21 mouse cellular contexts compared by ENCODE assay signal in genomic region chr3:103740342-103740741, GRCm38 (mm10). TPM values are rescaled to one million over a fixed set of nuclear protein-coding genes. Genes with fewer than 3 reads are reported as not detected.
DNase-seq lines count a peak whose midpoint lies in the region; ATAC-seq and TF ChIP-seq lines count a peak whose summit lies in the region.
"Had no signal": no experiment of that assay in that cellular context is flagged by ENCODE, and none has a peak within 500 bp of the region (broad histone marks: within the 10 kb centered on the region; RNA-seq: fewer than 3 reads in every experiment).

No protein-coding gene starts in this region.

- no peak overlapping the region for H3K27ac ChIP-seq in hindbrain, embryonic 11.5 days (ENCODE audit: low read depth, low read length)
- H3K27ac ChIP-seq in hindbrain, embryonic 14.5 days, result no peak overlapping the region
- no peak overlapping the region for H3K27ac ChIP-seq in thymus, adult 2 months (ENCODE audit: control insufficient read depth, insufficient read depth, low read length)
- H3K27ac ChIP-seq: embryonic facial prominence, embryonic 13.5 days; heart, embryonic 15.5 days; limb, embryonic 13.5 days; liver, embryonic 15.5 days; stomach, embryonic 15.5 days had no signal

- TF ChIP-seq CTCF in thymus, adult 2 months (IDR thresholded peaks at IDR 0.05; ENCODE audit: borderline replicate concordance, control insufficient read depth, extremely low read depth, insufficient read depth, low read length, poor library complexity), result no peak

- H3K9ac ChIP-seq in hindbrain, embryonic 11.5 days (ENCODE audit: low read depth, low read length), result no peak overlapping the region
- H3K9ac ChIP-seq in hindbrain, embryonic 14.5 days, result no peak overlapping the region
- H3K9ac ChIP-seq: embryonic facial prominence, embryonic 13.5 days; heart, embryonic 15.5 days; limb, embryonic 13.5 days; liver, embryonic 15.5 days; stomach, embryonic 15.5 days had no signal

- no peaks in the 10 kb centered on the region for H3K9me3 ChIP-seq in hindbrain, embryonic 11.5 days (ENCODE audit: control insufficient read depth, low read length)
- H3K9me3 ChIP-seq in hindbrain, embryonic 14.5 days (ENCODE audit: control insufficient read depth, low read length), result no peaks in the 10 kb centered on the region
- H3K9me3 ChIP-seq: embryonic facial prominence, embryonic 13.5 days; G1E; heart, embryonic 15.5 days; limb, embryonic 13.5 days; liver, embryonic 15.5 days; stomach, embryonic 15.5 days had no signal

- 0 out of 2 replicates have a peak, but pooled peaks cover 7% of the 10 kb centered on the region for H3K36me3 ChIP-seq in hindbrain, embryonic 11.5 days (ENCODE audit: control insufficient read depth, insufficient read depth, low read length)
- H3K36me3 ChIP-seq in hindbrain, embryonic 14.5 days (replicated peaks; ENCODE audit: control insufficient read depth, insufficient read depth), result peaks cover 37% of the 10 kb centered on the region
- peaks cover 38% of the 10 kb centered on the region for H3K36me3 ChIP-seq in thymus, adult 2 months (ENCODE audit: control insufficient read depth, insufficient read depth, low read length)

- no peak overlapping the region for H3K4me3 ChIP-seq in hindbrain, embryonic 11.5 days (ENCODE audit: low read depth, low read length)
- no peak overlapping the region for H3K4me3 ChIP-seq in hindbrain, embryonic 14.5 days (replicated peaks; ENCODE audit: low read length)
- no peak overlapping the region for H3K4me3 ChIP-seq in thymus, adult 2 months (ENCODE audit: control insufficient read depth, insufficient read depth, low read length)
- H3K4me3 ChIP-seq: embryonic facial prominence, embryonic 13.5 days; heart, embryonic 15.5 days; limb, embryonic 13.5 days; liver, embryonic 15.5 days; stomach, embryonic 15.5 days had no signal

- H3K4me2 ChIP-seq in hindbrain, embryonic 11.5 days (replicated peaks; ENCODE audit: low read depth, low read length), result no peak overlapping the region
- no peak overlapping the region for H3K4me2 ChIP-seq in hindbrain, embryonic 14.5 days (replicated peaks)
- H3K4me2 ChIP-seq: embryonic facial prominence, embryonic 13.5 days; heart, embryonic 15.5 days; limb, embryonic 13.5 days; liver, embryonic 15.5 days; stomach, embryonic 15.5 days had no signal

- DNase-seq in hindbrain, embryonic 11.5 days (ENCODE audit: low spot score), result peak; percentile 24
- DNase-seq in hindbrain, embryonic 14.5 days (ENCODE audit: low spot score), result no peak
- DNase-seq in thymus, adult 2 months, result peak; percentile 16
- no peak for DNase-seq in thymus, postnatal 0 days (ENCODE audit: low spot score)
- peak; percentile 28 for DNase-seq in embryo, embryonic 10 days (ENCODE audit: low spot score)
- peak; percentile 33 for DNase-seq in naive thymus-derived CD4-positive, alpha-beta T cell, adult 2 months (ENCODE audit: low read depth)
- no peak for DNase-seq in urinary bladder, adult 2 months (ENCODE audit: low spot score)
- no peak for DNase-seq in urinary bladder, postnatal 14 days (ENCODE audit: low spot score)
- DNase-seq: adrenal gland, postnatal 14 days; cerebellum, adult 9-11 months; gastrocnemius, postnatal 36 days; kidney, adult 9 months; layer of hippocampus, postnatal 36 days; lung, postnatal 4 days had no signal

- no peak for TF ChIP-seq POLR2A in thymus, adult 2 months (IDR thresholded peaks at IDR 0.05; ENCODE audit: control insufficient read depth, extremely low read depth, insufficient read depth, low read length, poor library complexity)

- H3K4me1 ChIP-seq in hindbrain, embryonic 11.5 days (replicated peaks; ENCODE audit: control insufficient read depth, insufficient read depth, low read length), result peaks cover 6% of the 10 kb centered on the region; the same call in 1 of the 2 replicates
- H3K4me1 ChIP-seq in hindbrain, embryonic 14.5 days (replicated peaks; ENCODE audit: control insufficient read depth, insufficient read depth, low read length), result peaks cover 20% of the 10 kb centered on the region
- peaks cover 13% of the 10 kb centered on the region for H3K4me1 ChIP-seq in thymus, adult 2 months (replicated peaks; ENCODE audit: control insufficient read depth, insufficient read depth, low read length)

- H3K27me3 ChIP-seq in hindbrain, embryonic 11.5 days (ENCODE audit: control insufficient read depth, insufficient read depth, low read length), result no peaks in the 10 kb centered on the region
- no peaks in the 10 kb centered on the region for H3K27me3 ChIP-seq in hindbrain, embryonic 14.5 days (ENCODE audit: control insufficient read depth, insufficient read depth, low read length)
- no peaks in the 10 kb centered on the region for H3K27me3 ChIP-seq in thymus, adult 2 months (ENCODE audit: control insufficient read depth, insufficient read depth, low read length)
- H3K27me3 ChIP-seq: embryonic facial prominence, embryonic 13.5 days; heart, embryonic 15.5 days; limb, embryonic 13.5 days; liver, embryonic 15.5 days; stomach, embryonic 15.5 days had no signal

- no peak for ATAC-seq in hindbrain, embryonic 11.5 days (ENCODE audit: low FRiP score)
- no peak for ATAC-seq in hindbrain, embryonic 14.5 days (ENCODE audit: low FRiP score)
- ATAC-seq: hindbrain, embryonic 16.5 days had no signal

- WGBS in hindbrain, embryonic 11.5 days, result 34% methylated on average over 5 of the region's 5 CpGs
- WGBS in hindbrain, embryonic 14.5 days, result 20% methylated on average over 5 of the region's 5 CpGs
- WGBS in thymus, adult 2 months, result 47% methylated on average over 5 of the region's 5 CpGs

RNA-seq across cellular contexts. Expression of gene Gm10964, which starts 1.2 kb away (rescaled TPM):
- not detected in 2 replicates for polyA plus RNA-seq in hindbrain, embryonic 11.5 days (2014; fragmentation: Nextera tagmentation; extraction: Ambion mirVana)
- polyA plus RNA-seq in hindbrain, embryonic 14.5 days (2014; fragmentation: Nextera tagmentation; extraction: Ambion mirVana), result not detected in 2 replicates
- not detected in 2 replicates for polyA plus RNA-seq in thymus, adult 2 months (2012; rRNA removed)
- polyA plus RNA-seq in thymus, postnatal 0 days (2015; fragmentation: Nextera tagmentation; extraction: Ambion mirVana), result not detected in 2 replicates
- polyA plus RNA-seq in urinary bladder, adult 2 months (2012; rRNA removed), result not detected in 2 replicates
- polyA plus RNA-seq: embryonic facial prominence, embryonic 13.5 days; G1E; heart, embryonic 15.5 days; hindbrain, embryonic 16.5 days; limb, embryonic 13.5 days; liver, embryonic 15.5 days; stomach, embryonic 15.5 days had no signal

RNA-seq across cellular contexts. Expression of gene Olfml3, which starts 2.5 kb away (rescaled TPM):
- 12.4 and 13.3 TPM in 2 replicates for polyA plus RNA-seq in hindbrain, embryonic 11.5 days (2014; fragmentation: Nextera tagmentation; extraction: Ambion mirVana)
- 12.0 and 12.4 TPM in 2 replicates for polyA plus RNA-seq in hindbrain, embryonic 14.5 days (2014; fragmentation: Nextera tagmentation; extraction: Ambion mirVana)
- 4.2 and 6.1 TPM in 2 replicates for polyA plus RNA-seq in thymus, adult 2 months (2012; rRNA removed)
- polyA plus RNA-seq in thymus, postnatal 0 days (2015; fragmentation: Nextera tagmentation; extraction: Ambion mirVana), result 2.4 and 2.9 TPM in 2 replicates
- polyA plus RNA-seq in urinary bladder, adult 2 months (2012; rRNA removed), result 23.7 and 36.4 TPM in 2 replicates
- polyA plus RNA-seq: G1E had no signal

RNA-seq across cellular contexts. Expression of gene Hipk1, which starts 51.0 kb away (rescaled TPM):
- polyA plus RNA-seq in hindbrain, embryonic 11.5 days (2014; fragmentation: Nextera tagmentation; extraction: Ambion mirVana), result 14.9 and 17.4 TPM in 2 replicates
- 16.3 and 17.6 TPM in 2 replicates for polyA plus RNA-seq in hindbrain, embryonic 14.5 days (2014; fragmentation: Nextera tagmentation; extraction: Ambion mirVana)
- polyA plus RNA-seq in thymus, adult 2 months (2012; rRNA removed), result 172 and 231 TPM in 2 replicates
- 19.9 and 24.5 TPM in 2 replicates for polyA plus RNA-seq in thymus, postnatal 0 days (2015; fragmentation: Nextera tagmentation; extraction: Ambion mirVana)
- 31.6 and 44.1 TPM in 2 replicates for polyA plus RNA-seq in urinary bladder, adult 2 months (2012; rRNA removed)

Comparison
In these comparisons a context has a peak if more than half of its experiments do, and no peak if none do; other contexts are left out.
1. DNase-seq: peak in hindbrain, embryonic 11.5 days (single experiment), thymus, adult 2 months (single experiment), embryo, embryonic 10 days (single experiment) and naive thymus-derived CD4-positive, alpha-beta T cell, adult 2 months (single experiment); none in hindbrain, embryonic 14.5 days (single experiment), thymus, postnatal 0 days (single experiment), urinary bladder, adult 2 months (single experiment) and urinary bladder, postnatal 14 days (single experiment).